Mouse (Mus musculus): ENCODE results near the gene Med16.

- TF ChIP-seq CTCF (IDR thresholded peaks at IDR 0.05; ENCODE audit: borderline replicate concordance, extremely low read depth, insufficient read depth, insufficient read length), result no peak
- no peak for TF ChIP-seq POLR2A (IDR thresholded peaks at IDR 0.05; ENCODE audit: borderline replicate concordance, extremely low read depth, insufficient read depth, insufficient read length, poor library complexity, severe bottlenecking)
Measured at GRCm38 (mm10) chr10:79884446-79884845, 24.3 kb downstream of the Med16 start.
